Mouse (Mus musculus) forebrain, embryonic 11.5 days (tissue): ENCODE data around the gene Nmnat3. TPM values are rescaled to one million over a fixed set of nuclear protein-coding genes. Genes with fewer than 3 reads are reported as not detected.
A peak's percentile ranks its signal among the peaks of the same experiment; 100 is the strongest.

Experiments
- ATAC-seq: fragments of 200-750 bp; cut with Nextera tagmentation; replicated peaks from 2 replicates; pipeline ENCODE4 v1.8.0; 2017; ENCODE audit warnings: moderate TSS enrichment; ENCODE audit not compliant: low FRiP score
- DNase-seq: peaks from one replicate; pipeline ENCODE4 v3.0.0-alpha.2; 2017; ENCODE audit warnings: low spot score
- H3K27ac ChIP-seq: fragments of 300-500 bp; sonication (generic); 2 replicates; pipeline ENCODE4 v1.5.1; 2014; ENCODE audit warnings: low read depth, low read length
- H3K27me3 ChIP-seq: fragments of 300-500 bp; sonication (generic); 2 replicates; pipeline ENCODE4 v1.6.1; 2014; ENCODE audit warnings: mild to moderate bottlenecking, low read length, mixed read lengths; ENCODE audit not compliant: control insufficient read depth, insufficient read depth
- H3K36me3 ChIP-seq: fragments of 300-500 bp; sonication (generic); 2 replicates; pipeline ENCODE4 v1.6.1; 2014; ENCODE audit warnings: mild to moderate bottlenecking, low read length, moderate library complexity, mixed read lengths; ENCODE audit not compliant: control insufficient read depth, insufficient read depth
- H3K4me1 ChIP-seq: fragments of 300-500 bp; sonication (generic); replicated peaks from 2 replicates; pipeline ENCODE4 v1.6.1; 2014; ENCODE audit warnings: low read length, mixed read lengths; ENCODE audit not compliant: control insufficient read depth, insufficient read depth
- H3K4me2 ChIP-seq: fragments of 300-500 bp; sonication (generic); 2 replicates; pipeline ENCODE4 v1.6.1; 2014; ENCODE audit warnings: low read depth, mild to moderate bottlenecking, low read length, moderate library complexity, mixed read lengths; ENCODE audit not compliant: severe bottlenecking
- H3K4me3 ChIP-seq: fragments of 300-500 bp; sonication (generic); 2 replicates; pipeline ENCODE4 v1.5.1; 2014; ENCODE audit warnings: low read depth, low read length
- H3K9ac ChIP-seq: fragments of 300-500 bp; sonication (generic); 2 replicates; pipeline ENCODE4 v1.6.1; 2014; ENCODE audit warnings: low read length
- H3K9me3 ChIP-seq: fragments of 300-500 bp; sonication (generic); 2 replicates; pipeline ENCODE4 v1.6.1; 2016; ENCODE audit warnings: low read length, mixed read lengths; ENCODE audit not compliant: control insufficient read depth
- WGBS: fragments of 180-500 bp; shearing (Covaris S2); extraction: QIAGEN DNeasy Blood & Tissue Kit; methylation state at CpG from one replicate; pipeline ENCODE4 v1.1.7; 2014; 5-methylcytosine and 5-hydroxymethylcytosine counted together
- polyA plus RNA-seq: library from polyadenylated mRNA; unstranded; fragments of >200 nt; fragmentation: Nextera tagmentation; extraction: Ambion mirVana; gene quantifications from 2 replicates; pipeline ENCODE4 v1.2.1, GENCODE M21; 2014

The Nmnat3 gene
- polyA plus RNA-seq, 1 experiment from 2014 or later, result 3.7 TPM

- ATAC-seq, result no peak
- Histone ChIP-seq H3K9me3 (no peaks in the 10 kb centered on the region), H3K27ac (no peak overlapping the region), H3K4me2 (no peak overlapping the region), H3K9ac (no peak overlapping the region), H3K4me3 (no peak overlapping the region), H3K4me1 (no peaks in the 10 kb centered on the region), H3K36me3 (no peaks in the 10 kb centered on the region), H3K27me3 (no peaks in the 10 kb centered on the region)
- 85% methylated on average over 4 of the region's 4 CpGs for WGBS
- DNase-seq, result no peak
Observed at GRCm38 (mm10) chr9:98339971-98340370, 52.7 kb downstream of the Nmnat3 start.

- ATAC-seq, result no peak
- no peaks in the 10 kb centered on the region for H3K36me3 ChIP-seq
- WGBS, result 70% methylated on average over 4 of the region's 4 CpGs
Observed at GRCm38 (mm10) chr9:98340427-98340826, 53.2 kb downstream of the Nmnat3 start.

GRCm38 (mm10) chr9:98345840-98346239, 58.6 kb downstream of the Nmnat3 start:
- WGBS, result 86% methylated on average over 1 of the region's 1 CpGs
- peaks cover 6% of the 10 kb centered on the region; the same call in 1 of the 2 replicates for H3K4me1 ChIP-seq
- no peak overlapping the region for H3K27ac ChIP-seq
- DNase-seq (no peak), ATAC-seq (no peak)
- H3K4me3 ChIP-seq, result no peak overlapping the region
- no peak overlapping the region for H3K9ac ChIP-seq
- no peaks in the 10 kb centered on the region for H3K36me3 ChIP-seq
- H3K4me2 ChIP-seq, result no peak overlapping the region
- no peaks in the 10 kb centered on the region for H3K9me3 ChIP-seq
- H3K27me3 ChIP-seq, result no peaks in the 10 kb centered on the region

More at GRCm38 (mm10) chr9:98340427-98340826, 53.2 kb downstream of the Nmnat3 start:
- Histone ChIP-seq H3K27ac (no peak overlapping the region), H3K4me3 (no peak overlapping the region), H3K9me3 (no peaks in the 10 kb centered on the region), H3K9ac (no peak overlapping the region), H3K27me3 (no peaks in the 10 kb centered on the region), H3K4me2 (no peak overlapping the region), H3K4me1 (no peaks in the 10 kb centered on the region)
- no peak for DNase-seq

- H3K4me1 ChIP-seq, result peaks cover 6% of the 10 kb centered on the region; the same call in 1 of the 2 replicates
- no peak for ATAC-seq
- H3K36me3 ChIP-seq, result no peaks in the 10 kb centered on the region
- H3K9me3 ChIP-seq, result no peaks in the 10 kb centered on the region
- no peak overlapping the region for H3K9ac ChIP-seq
- WGBS, result 83% methylated on average over 4 of the region's 4 CpGs
- H3K4me2 ChIP-seq, result no peak overlapping the region
- DNase-seq, result no peak
- H3K4me3 ChIP-seq, result no peak overlapping the region
- H3K27me3 ChIP-seq, result no peaks in the 10 kb centered on the region
- H3K27ac ChIP-seq, result no peak overlapping the region
Observed at GRCm38 (mm10) chr9:98346240-98346639, 59.0 kb downstream of the Nmnat3 start.

- ATAC-seq, result no peak
- H3K9me3 ChIP-seq, result no peaks in the 10 kb centered on the region
- WGBS, result 93% methylated on average over 3 of the region's 3 CpGs
- no peaks in the 10 kb centered on the region for H3K36me3 ChIP-seq
- H3K27ac ChIP-seq, result no peak overlapping the region
- H3K9ac ChIP-seq, result no peak overlapping the region
- H3K27me3 ChIP-seq, result no peaks in the 10 kb centered on the region
- peaks cover 6% of the 10 kb centered on the region; the same call in 1 of the 2 replicates for H3K4me1 ChIP-seq
- DNase-seq, result no peak
- H3K4me2 ChIP-seq, result no peak overlapping the region
- no peak overlapping the region for H3K4me3 ChIP-seq
Observed at GRCm38 (mm10) chr9:98347021-98347420, 59.8 kb downstream of the Nmnat3 start.

- H3K27ac ChIP-seq, result no peak overlapping the region
Observed at GRCm38 (mm10) chr9:98350318-98351144, 63.3 kb downstream of the Nmnat3 start.

GRCm38 (mm10) chr9:98352332-98352731, 65.1 kb downstream of the Nmnat3 start:
- no peak for DNase-seq
- Histone ChIP-seq H3K4me3 (no peak overlapping the region), H3K9me3 (no peaks in the 10 kb centered on the region), H3K4me2 (no peak overlapping the region), H3K9ac (no peak overlapping the region), H3K36me3 (no peaks in the 10 kb centered on the region), H3K27ac (no peak overlapping the region), H3K4me1 (peaks cover 6% of the 10 kb centered on the region; the same call in 1 of the 2 replicates), H3K27me3 (no peaks in the 10 kb centered on the region)
- 89% methylated on average over 6 of the region's 6 CpGs for WGBS
- no peak for ATAC-seq

More at GRCm38 (mm10) chr9:98350318-98351144, 63.3 kb downstream of the Nmnat3 start:
- Histone ChIP-seq H3K36me3 (no peaks in the 10 kb centered on the region), H3K9ac (no peak overlapping the region), H3K4me3 (no peak overlapping the region), H3K27me3 (no peaks in the 10 kb centered on the region), H3K4me2 (no peak overlapping the region), H3K4me1 (peaks cover 6% of the 10 kb centered on the region; the same call in 1 of the 2 replicates), H3K9me3 (no peaks in the 10 kb centered on the region)
- DNase-seq, result no peak
- peak; percentile 44; the same call in 1 of the 2 replicates for ATAC-seq
- WGBS, result 13% methylated on average over 4 of the region's 4 CpGs

- H3K4me2 ChIP-seq, result no peak overlapping the region
- no peaks in the 10 kb centered on the region for H3K36me3 ChIP-seq
- H3K4me3 ChIP-seq, result no peak overlapping the region
- no peak for DNase-seq
- H3K9ac ChIP-seq, result no peak overlapping the region
- no peaks in the 10 kb centered on the region for H3K27me3 ChIP-seq
- H3K9me3 ChIP-seq, result no peaks in the 10 kb centered on the region
- peaks cover 5% of the 10 kb centered on the region; the same call in 1 of the 2 replicates for H3K4me1 ChIP-seq
- no peak overlapping the region for H3K27ac ChIP-seq
- 95% methylated on average over 3 of the region's 3 CpGs for WGBS
- no peak for ATAC-seq
Observed at GRCm38 (mm10) chr9:98354919-98355318, 67.7 kb downstream of the Nmnat3 start.

- no peaks in the 10 kb centered on the region for H3K36me3 ChIP-seq
- ATAC-seq, result no peak
- DNase-seq, result no peak
- H3K4me1 ChIP-seq, result no peaks in the 10 kb centered on the region
- no peak overlapping the region for H3K4me3 ChIP-seq
- H3K9ac ChIP-seq, result no peak overlapping the region
- no peak overlapping the region for H3K27ac ChIP-seq
- 77% methylated on average over 3 of the region's 3 CpGs for WGBS
- H3K9me3 ChIP-seq, result no peaks in the 10 kb centered on the region
- no peak overlapping the region for H3K4me2 ChIP-seq
- no peaks in the 10 kb centered on the region for H3K27me3 ChIP-seq
Observed at GRCm38 (mm10) chr9:98361047-98361446, 73.8 kb downstream of the Nmnat3 start.
